ENCODE assay signal across 32 mouse cellular contexts in genomic region chr4:55366014-55366413, GRCm38 (mm10). TPM values are rescaled to one million over a fixed set of nuclear protein-coding genes. Genes with fewer than 3 reads are reported as not detected.
DNase-seq lines count a peak whose midpoint lies in the region; ATAC-seq and TF ChIP-seq lines count a peak whose summit lies in the region.
"Had no signal": no experiment of that assay in that cellular context is flagged by ENCODE, and none has a peak within 500 bp of the region (broad histone marks: within the 10 kb centered on the region; RNA-seq: fewer than 3 reads in every experiment).

No protein-coding gene starts in this region.

- no peak overlapping the region for H3K4me2 ChIP-seq in midbrain, embryonic 11.5 days
- no peak overlapping the region for H3K4me2 ChIP-seq in forebrain, postnatal 0 days (ENCODE audit: low read depth)
- H3K4me2 ChIP-seq: embryonic facial prominence, embryonic 13.5 days; forebrain, embryonic 15.5 days; heart, embryonic 13.5 days; liver, embryonic 15.5 days; lung, embryonic 14.5 days; neural tube, embryonic 15.5 days had no signal

- 81% methylated on average over 1 of the region's 1 CpGs for WGBS in midbrain, embryonic 11.5 days
- 59% methylated on average over 1 of the region's 1 CpGs for WGBS in forebrain, postnatal 0 days

- no peak overlapping the region for H3K27ac ChIP-seq in midbrain, embryonic 11.5 days (ENCODE audit: low read depth, low read length)
- H3K27ac ChIP-seq in forebrain, postnatal 0 days (ENCODE audit: low read depth, low read length): no peak overlapping the region
- H3K27ac ChIP-seq: embryonic facial prominence, embryonic 13.5 days; forebrain, embryonic 10.5 days; forebrain, embryonic 15.5 days; heart, adult 2 months; heart, embryonic 13.5 days; hindbrain, embryonic 10.5 days; liver, embryonic 15.5 days; neural tube, embryonic 15.5 days had no signal

- 0 out of 2 replicates have a peak, but pooled peaks have one; percentile 54 for ATAC-seq in G1E (ENCODE audit: extremely low read depth, insufficient number of reproducible peaks, low FRiP score, poor library complexity, severe bottlenecking)
- peak; percentile 80 to 84 for ATAC-seq in hematopoietic stem cell, adult 5-6 weeks (replicated peaks in 1 of 2; ENCODE audit: insufficient read depth in 1 of 2, low FRiP score in 2 of 2, low TSS enrichment in 1 of 2, low read depth in 1 of 2, poor library complexity in 2 of 2, severe bottlenecking in 2 of 2)
- no peak for ATAC-seq in midbrain, embryonic 11.5 days (ENCODE audit: low FRiP score)
- ATAC-seq in forebrain, postnatal 0 days: no peak
- ATAC-seq: forebrain, embryonic 15.5 days; intestine, embryonic 16.5 days; Patski had no signal

- H3K4me3 ChIP-seq in G1E (ENCODE audit: low read depth, low read length): no peak overlapping the region
- no peak overlapping the region for H3K4me3 ChIP-seq in midbrain, embryonic 11.5 days (ENCODE audit: low read depth, low read length)
- H3K4me3 ChIP-seq in forebrain, postnatal 0 days (ENCODE audit: low read depth, low read length): no peak overlapping the region
- H3K4me3 ChIP-seq: embryonic facial prominence, embryonic 13.5 days; forebrain, embryonic 10.5 days; forebrain, embryonic 15.5 days; heart, adult 2 months; heart, embryonic 13.5 days; hindbrain, embryonic 10.5 days; liver, embryonic 15.5 days; neural tube, embryonic 15.5 days had no signal

- H3K9me3 ChIP-seq in G1E (replicated peaks): no peaks in the 10 kb centered on the region
- H3K9me3 ChIP-seq in midbrain, embryonic 11.5 days (ENCODE audit: control insufficient read depth, low read length): no peaks in the 10 kb centered on the region
- H3K9me3 ChIP-seq in forebrain, postnatal 0 days (ENCODE audit: low read length): no peaks in the 10 kb centered on the region
- H3K9me3 ChIP-seq: embryonic facial prominence, embryonic 13.5 days; forebrain, embryonic 10.5 days; forebrain, embryonic 15.5 days; heart, embryonic 13.5 days; liver, embryonic 15.5 days; neural tube, embryonic 15.5 days had no signal

- H3K9ac ChIP-seq in midbrain, embryonic 11.5 days (ENCODE audit: low read length): no peak overlapping the region
- no peak overlapping the region for H3K9ac ChIP-seq in forebrain, postnatal 0 days
- H3K9ac ChIP-seq: embryonic facial prominence, embryonic 13.5 days; forebrain, embryonic 15.5 days; heart, embryonic 13.5 days; liver, embryonic 15.5 days; lung, embryonic 14.5 days; neural tube, embryonic 15.5 days had no signal

- TF ChIP-seq CTCF in G1E (IDR thresholded peaks at IDR 0.05; ENCODE audit: low read depth, low read length): no peak
- TF ChIP-seq CTCF in forebrain, postnatal 0 days (IDR thresholded peaks at IDR 0.05; ENCODE audit: low read depth): no peak

- H3K36me3 ChIP-seq in G1E (replicated peaks): peaks cover 65% of the 10 kb centered on the region
- peaks cover 8% of the 10 kb centered on the region; the same call in 1 of the 2 replicates for H3K36me3 ChIP-seq in splenic B cell, adult 2 months (ENCODE audit: control insufficient read depth, insufficient read depth, low read length, poor library complexity, severe bottlenecking)
- H3K36me3 ChIP-seq in midbrain, embryonic 11.5 days (ENCODE audit: control insufficient read depth, insufficient read depth, low read length): peaks cover 2% of the 10 kb centered on the region; the same call in 1 of the 2 replicates
- peaks cover 4% of the 10 kb centered on the region; the same call in 1 of the 2 replicates for H3K36me3 ChIP-seq in forebrain, postnatal 0 days (ENCODE audit: insufficient read depth)

- no peaks in the 10 kb centered on the region for H3K27me3 ChIP-seq in G1E (ENCODE audit: insufficient read depth, low read length)
- no peaks in the 10 kb centered on the region for H3K27me3 ChIP-seq in splenic B cell, adult 2 months (ENCODE audit: control insufficient read depth, insufficient read depth, low read length, poor library complexity, severe bottlenecking)
- no peaks in the 10 kb centered on the region for H3K27me3 ChIP-seq in midbrain, embryonic 11.5 days (ENCODE audit: control insufficient read depth, insufficient read depth, low read length)
- H3K27me3 ChIP-seq in forebrain, postnatal 0 days (ENCODE audit: insufficient read depth, low read length): no peaks in the 10 kb centered on the region
- H3K27me3 ChIP-seq: embryonic facial prominence, embryonic 13.5 days; forebrain, embryonic 15.5 days; heart, embryonic 13.5 days; liver, embryonic 15.5 days; neural tube, embryonic 15.5 days; Patski had no signal

- H3K4me1 ChIP-seq in G1E (ENCODE audit: insufficient read depth, low read depth, low read length): peaks cover 19% of the 10 kb centered on the region
- H3K4me1 ChIP-seq in midbrain, embryonic 11.5 days (ENCODE audit: control insufficient read depth, insufficient read depth, low read length): no peaks in the 10 kb centered on the region
- no peaks in the 10 kb centered on the region for H3K4me1 ChIP-seq in forebrain, postnatal 0 days (ENCODE audit: insufficient read depth)
- H3K4me1 ChIP-seq: embryonic facial prominence, embryonic 13.5 days; forebrain, embryonic 10.5 days; forebrain, embryonic 15.5 days; hindbrain, embryonic 10.5 days had no signal

- DNase-seq in B cell, adult 2 months: peak; percentile 20 to 21
- no peak for DNase-seq in G1E (ENCODE audit: low spot score)
- DNase-seq in splenic B cell, adult 2 months (ENCODE audit: low read depth, low spot score): peak; percentile 39
- no peak for DNase-seq in kidney, adult 18-20 months
- DNase-seq in midbrain, embryonic 11.5 days (ENCODE audit: low spot score, missing footprints): no peak
- no peak for DNase-seq in forebrain, postnatal 0 days
- DNase-seq: adrenal gland, postnatal 10 days; cerebellum, adult 11 months; cerebellum, adult 9-10 months; cerebellum, postnatal 36 days; embryo, embryonic 11 days; gastrocnemius, postnatal 25 days; heart, adult 2 months; heart, postnatal 10 days; kidney, adult 9 months; kidney, postnatal 10 days; liver; lung, embryonic 14.5 days; midbrain, embryonic 14.5 days; retina, postnatal 1 day; right cerebral cortex, postnatal 14 days; thymus, postnatal 14 days had no signal

RNA-seq across cellular contexts. Expression of gene Rad23b, which starts 16.2 kb away (rescaled TPM):
- total RNA-seq in G1E (2014; fragmentation: Nextera tagmentation): 249 and 275 TPM in 2 replicates
- total RNA-seq in G1E (2017): 128 and 135 TPM in 2 replicates
- polyA plus RNA-seq in G1E (2012): 338 and 376 TPM in 2 replicates
- total RNA-seq in hematopoietic stem cell, adult 5-6 weeks (2017): 136 and 180 TPM in 2 replicates
- 95.5 and 104 TPM in 2 replicates for polyA plus RNA-seq in midbrain, embryonic 11.5 days (2014; fragmentation: Nextera tagmentation; extraction: Ambion mirVana)
- total RNA-seq in forebrain, postnatal 0 days (2014; rRNA removed): 202 and 222 TPM in 2 replicates
- polyA plus RNA-seq in forebrain, postnatal 0 days (2015; fragmentation: Nextera tagmentation; extraction: Ambion mirVana): 94.0 and 95.9 TPM in 2 replicates

Comparison
In these comparisons a context has a peak if more than half of its experiments do, and no peak if none do; other contexts are left out.
1. DNase-seq: peak in B cell, adult 2 months (2 of 2) and splenic B cell, adult 2 months (single experiment); none in G1E (single experiment), kidney, adult 18-20 months (single experiment), midbrain, embryonic 11.5 days (single experiment) and forebrain, postnatal 0 days (single experiment).
2. ATAC-seq: peak in G1E (single experiment) and hematopoietic stem cell, adult 5-6 weeks (2 of 2); none in midbrain, embryonic 11.5 days (single experiment) and forebrain, postnatal 0 days (single experiment).